Mouse (Mus musculus) hindbrain, embryonic 11.5 days (tissue): ENCODE measurements around the gene Ralgapa1. TPM values are rescaled to one million over a fixed set of nuclear protein-coding genes. Genes with fewer than 3 reads are reported as not detected.

Experiments
- ATAC-seq: fragments of 200-750 bp; cut with Nextera tagmentation; 2 replicates; pipeline ENCODE4 v1.8.0; 2017; ENCODE audit warnings: mild to moderate bottlenecking, moderate TSS enrichment, moderate library complexity; ENCODE audit not compliant: low FRiP score
- DNase-seq: peaks from one replicate; pipeline ENCODE4 v3.0.0-alpha.2; 2015; ENCODE audit warnings: low spot score
- H3K27ac ChIP-seq: fragments of 300-500 bp; sonication (generic); 2 replicates; pipeline ENCODE4 v1.5.1; 2014; ENCODE audit warnings: mild to moderate bottlenecking, low read depth, low read length
- H3K27me3 ChIP-seq: fragments of 300-500 bp; sonication (generic); 2 replicates; pipeline ENCODE4 v1.6.1; 2014; ENCODE audit warnings: mild to moderate bottlenecking, low read length, moderate library complexity, mixed read lengths; ENCODE audit not compliant: control insufficient read depth, insufficient read depth
- H3K36me3 ChIP-seq: fragments of 300-500 bp; sonication (generic); 2 replicates; pipeline ENCODE4 v1.6.1; 2014; ENCODE audit warnings: mild to moderate bottlenecking, low read length, moderate library complexity, mixed read lengths; ENCODE audit not compliant: control insufficient read depth, insufficient read depth
- H3K4me1 ChIP-seq: fragments of 300-500 bp; sonication (generic); replicated peaks from 2 replicates; pipeline ENCODE4 v1.6.1; 2014; ENCODE audit warnings: low read length, mixed read lengths; ENCODE audit not compliant: control insufficient read depth, insufficient read depth
- H3K4me2 ChIP-seq: fragments of 300-500 bp; sonication (generic); replicated peaks from 2 replicates; pipeline ENCODE4 v1.6.1; 2014; ENCODE audit warnings: mild to moderate bottlenecking, low read depth, low read length
- H3K4me3 ChIP-seq: fragments of 300-500 bp; sonication (generic); 2 replicates; pipeline ENCODE4 v1.5.1; 2014; ENCODE audit warnings: low read depth, low read length
- H3K9ac ChIP-seq: fragments of 300-500 bp; sonication (generic); 2 replicates; pipeline ENCODE4 v1.6.1; 2014; ENCODE audit warnings: low read depth, low read length
- H3K9me3 ChIP-seq: fragments of 300-500 bp; sonication (generic); 2 replicates; pipeline ENCODE4 v1.6.1; 2016; ENCODE audit warnings: low read length; ENCODE audit not compliant: control insufficient read depth
- WGBS: fragments of 180-500 bp; shearing (Covaris S2); extraction: QIAGEN DNeasy Blood & Tissue Kit; methylation state at CpG from one replicate; pipeline ENCODE4 v1.1.7; 2014; 5-methylcytosine and 5-hydroxymethylcytosine counted together
- polyA plus RNA-seq: library from polyadenylated mRNA; unstranded; fragments of >200 nt; fragmentation: Nextera tagmentation; extraction: Ambion mirVana; gene quantifications from 2 replicates; pipeline ENCODE4 v1.2.1, GENCODE M21; 2014

Gene Ralgapa1
- polyA plus RNA-seq, 1 experiment from 2014 or later, result 25.7 TPM

DNA sequence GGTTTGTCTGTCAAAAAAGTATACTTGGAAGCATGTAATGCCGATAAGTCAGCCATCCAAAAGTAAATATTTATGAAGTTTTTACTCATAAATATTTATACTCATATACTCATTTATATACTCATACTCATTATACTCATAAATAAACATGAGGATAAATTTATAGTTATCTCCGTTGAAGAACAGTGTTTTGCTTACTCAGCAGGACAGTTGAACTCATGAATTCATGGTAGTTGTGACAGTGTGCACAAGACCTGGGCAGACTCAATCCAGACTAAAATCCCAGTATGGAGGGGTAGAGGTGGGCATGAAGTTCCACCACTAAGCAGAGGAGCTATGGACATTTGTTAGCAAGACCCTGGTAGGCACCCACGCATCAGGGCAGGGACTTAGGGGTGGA, 16.5 kb upstream of the Ralgapa1 start:
- 83% methylated on average over 3 of the region's 3 CpGs for WGBS
- Histone ChIP-seq H3K27me3 (no peaks in the 10 kb centered on the region), H3K9ac (no peak overlapping the region), H3K27ac (no peak overlapping the region), H3K9me3 (no peaks in the 10 kb centered on the region), H3K4me3 (no peak overlapping the region), H3K4me1 (peaks cover 3% of the 10 kb centered on the region; the same call in 1 of the 2 replicates), H3K4me2 (no peak overlapping the region), H3K36me3 (no peaks in the 10 kb centered on the region)
- ATAC-seq (no peak), DNase-seq (no peak)

DNA sequence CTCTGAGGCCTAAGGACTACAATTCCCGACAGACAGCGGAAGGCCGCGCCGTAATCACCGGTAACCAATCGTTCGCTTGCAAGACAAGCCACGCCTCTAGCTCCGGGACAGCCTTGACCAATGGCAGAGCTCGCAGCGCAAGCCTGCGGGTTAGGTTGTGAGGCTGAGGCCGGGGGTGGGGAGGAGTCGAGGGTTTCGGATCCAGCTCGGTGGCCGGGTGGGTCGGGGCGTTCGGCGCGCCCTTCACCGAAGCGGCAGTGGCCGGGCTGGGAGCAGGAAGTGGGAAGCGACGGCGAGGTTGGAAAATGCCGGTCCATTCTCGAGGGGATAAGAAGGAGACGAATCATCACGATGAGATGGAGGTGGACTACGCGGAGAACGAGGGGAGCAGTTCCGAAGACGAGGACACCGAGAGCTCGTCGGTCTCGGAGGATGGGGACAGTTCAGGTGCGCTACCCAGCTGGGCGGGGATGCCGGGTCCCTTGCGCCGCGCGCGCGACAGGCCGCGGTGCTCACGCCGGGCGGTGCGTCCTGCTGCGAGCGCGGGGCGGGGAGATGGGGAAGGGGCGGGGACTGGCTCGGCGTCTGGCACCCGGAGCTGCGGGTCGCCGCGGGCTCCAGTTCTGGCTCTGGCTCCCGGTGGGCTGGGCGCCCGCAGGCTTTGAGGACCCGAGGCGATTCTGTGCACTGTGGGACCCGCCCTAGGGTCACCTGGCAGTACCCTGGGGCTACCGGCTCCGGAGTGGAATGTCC, 15.4 kb upstream of the Ralgapa1 start, which contains the start of gene Brms1l:
Gene Brms1l, plus strand, starts transcription at position 126 of the 753 bp plus-strand sequence.
- Histone ChIP-seq H3K36me3 (no peaks in the 10 kb centered on the region), H3K4me3 (peak within 1 kb of the TSS; percentile 78), H3K4me1 (peaks cover 3% of the 10 kb centered on the region; the same call in 1 of the 2 replicates), H3K9ac (peak within 1 kb of the TSS; percentile 72), H3K27me3 (no peaks in the 10 kb centered on the region), H3K27ac (peak within 1 kb of the TSS; percentile 91), H3K4me2 (peak within 1 kb of the TSS; percentile 76), H3K9me3 (no peaks in the 10 kb centered on the region)
- under 1% methylated on average over 76 of the region's 77 CpGs for WGBS
- peak; percentile 100 for ATAC-seq
- DNase-seq, result peak; percentile 96

GRCm38 (mm10) chr12:55835857-55836198, 14.9 kb upstream of the Ralgapa1 start:
- ATAC-seq (no peak), DNase-seq (no peak)
- peak overlapping the region; percentile 78 for H3K4me3 ChIP-seq
- no peaks in the 10 kb centered on the region for H3K9me3 ChIP-seq
- H3K4me1 ChIP-seq, result peaks cover 3% of the 10 kb centered on the region; the same call in 1 of the 2 replicates
- no peaks in the 10 kb centered on the region for H3K27me3 ChIP-seq
- H3K27ac ChIP-seq, result no peak overlapping the region
- WGBS, result under 1% methylated on average over 6 of the region's 6 CpGs
- H3K36me3 ChIP-seq, result no peaks in the 10 kb centered on the region
- H3K4me2 ChIP-seq, result peak overlapping the region; percentile 50
- 0 out of 2 replicates have a peak overlapping the region, but pooled peaks have one; percentile 42 for H3K9ac ChIP-seq

- Histone ChIP-seq H3K27me3 (no peaks in the 10 kb centered on the region), H3K4me3 (no peak overlapping the region), H3K36me3 (no peaks in the 10 kb centered on the region), H3K4me2 (no peak overlapping the region), H3K9me3 (no peaks in the 10 kb centered on the region), H3K27ac (no peak overlapping the region), H3K9ac (no peak overlapping the region), H3K4me1 (peaks cover 3% of the 10 kb centered on the region; the same call in 1 of the 2 replicates)
- WGBS, result 90% methylated on average over 8 of the region's 8 CpGs
- DNase-seq, result no peak
- no peak for ATAC-seq
Measured at GRCm38 (mm10) chr12:55834891-55835290, 13.9 kb upstream of the Ralgapa1 start.

GRCm38 (mm10) chr12:55833906-55834625, 13.1 kb upstream of the Ralgapa1 start:
- Histone ChIP-seq H3K4me1 (peaks cover 3% of the 10 kb centered on the region; the same call in 1 of the 2 replicates), H3K4me3 (no peak overlapping the region), H3K36me3 (no peaks in the 10 kb centered on the region), H3K27me3 (no peaks in the 10 kb centered on the region), H3K9me3 (no peaks in the 10 kb centered on the region), H3K4me2 (no peak overlapping the region), H3K9ac (no peak overlapping the region), H3K27ac (no peak overlapping the region)
- ATAC-seq, result no peak
- no peak for DNase-seq
- 72% methylated on average over 9 of the region's 9 CpGs for WGBS

- Histone ChIP-seq H3K9ac (no peak overlapping the region), H3K36me3 (no peaks in the 10 kb centered on the region), H3K4me1 (peaks cover 3% of the 10 kb centered on the region; the same call in 1 of the 2 replicates), H3K27me3 (no peaks in the 10 kb centered on the region), H3K27ac (no peak overlapping the region), H3K4me2 (no peak overlapping the region), H3K9me3 (no peaks in the 10 kb centered on the region), H3K4me3 (no peak overlapping the region)
- DNase-seq, result no peak
- no peak for ATAC-seq
Measured at GRCm38 (mm10) chr12:55832961-55833360, 12.0 kb upstream of the Ralgapa1 start.

GRCm38 (mm10) chr12:55831101-55831500, 10.1 kb upstream of the Ralgapa1 start:
- Histone ChIP-seq H3K27ac (no peak overlapping the region), H3K4me3 (no peak overlapping the region), H3K27me3 (no peaks in the 10 kb centered on the region), H3K4me1 (no peaks in the 10 kb centered on the region), H3K36me3 (no peaks in the 10 kb centered on the region), H3K4me2 (no peak overlapping the region), H3K9me3 (no peaks in the 10 kb centered on the region), H3K9ac (no peak overlapping the region)
- WGBS, result 18% methylated on average over 2 of the region's 2 CpGs
- DNase-seq (peak; percentile 75), ATAC-seq (no peak)

GRCm38 (mm10) chr12:55825537-55825936, 4.6 kb upstream of the Ralgapa1 start:
- H3K27ac ChIP-seq, result no peak overlapping the region
- H3K4me3 ChIP-seq, result no peak overlapping the region
- 72% methylated on average over 2 of the region's 2 CpGs for WGBS
- H3K4me1 ChIP-seq, result no peaks in the 10 kb centered on the region
- no peaks in the 10 kb centered on the region for H3K9me3 ChIP-seq
- H3K36me3 ChIP-seq, result no peaks in the 10 kb centered on the region
- no peaks in the 10 kb centered on the region for H3K27me3 ChIP-seq
- H3K9ac ChIP-seq, result no peak overlapping the region
- DNase-seq (no peak), ATAC-seq (no peak)
- no peak overlapping the region for H3K4me2 ChIP-seq
